Mouse (Mus musculus) intestine, postnatal 0 days (tissue): ENCODE measurements at regions not wholly inside any gene's neighbourhood (a gene's known extent, or its start where the extent isn't known, plus 50 kb on each side); places are given as distances from the start of the nearest gene placed in this dataset.
A peak's percentile ranks its signal among the peaks of the same experiment; 100 is the strongest.

Experiments
- ATAC-seq: fragments of 200-750 bp; cut with Nextera tagmentation; 2 replicates; pipeline ENCODE4 v1.8.0; 2017; ENCODE audit warnings: mild to moderate bottlenecking, moderate TSS enrichment, moderate library complexity
- H3K27ac ChIP-seq: fragments of 300-500 bp; sonication (generic); 2 replicates; pipeline ENCODE4 v1.5.1; 2014; ENCODE audit warnings: mild to moderate bottlenecking, low read depth, low read length, moderate library complexity
- H3K27me3 ChIP-seq: fragments of 300-500 bp; sonication (generic); replicated peaks from 2 replicates; pipeline ENCODE4 v1.6.1; 2014; ENCODE audit warnings: low read length, mixed read lengths; ENCODE audit not compliant: control insufficient read depth, insufficient read depth
- H3K36me3 ChIP-seq: fragments of 300-500 bp; sonication (generic); 2 replicates; pipeline ENCODE4 v1.6.1; 2014; ENCODE audit warnings: mild to moderate bottlenecking, moderate library complexity; ENCODE audit not compliant: control insufficient read depth, insufficient read depth
- H3K4me1 ChIP-seq: fragments of 300-500 bp; sonication (generic); replicated peaks from 2 replicates; pipeline ENCODE4 v1.6.1; 2014; ENCODE audit warnings: antibody characterized with exemption, low read length, mixed read lengths; ENCODE audit not compliant: control insufficient read depth, insufficient read depth
- H3K4me2 ChIP-seq: fragments of 300-500 bp; sonication (generic); replicated peaks from 2 replicates; pipeline ENCODE4 v1.6.1; 2014; ENCODE audit warnings: low read depth, mild to moderate bottlenecking, moderate library complexity
- H3K4me3 ChIP-seq: fragments of 300-500 bp; sonication (generic); 2 replicates; pipeline ENCODE4 v1.5.1; 2014; ENCODE audit warnings: low read depth, low read length
- H3K9ac ChIP-seq: fragments of 300-500 bp; sonication (generic); 2 replicates; pipeline ENCODE4 v1.6.1; 2014; ENCODE audit warnings: mild to moderate bottlenecking, low read depth, low read length
- H3K9me3 ChIP-seq: fragments of 300-500 bp; sonication (generic); 2 replicates; pipeline ENCODE4 v1.6.1; 2016; ENCODE audit warnings: mixed run types; ENCODE audit not compliant: control insufficient read depth
- CTCF ChIP-seq: sonication (generic); IDR thresholded peaks from 2 replicates; pipeline ENCODE4 v1.5.1; 2016; ENCODE audit warnings: low read depth, mild to moderate bottlenecking, control low read depth, antibody characterized with exemption, moderate library complexity
- WGBS: fragments of 180-500 bp; shearing (Covaris S2); extraction: QIAGEN DNeasy Blood & Tissue Kit; methylation state at CpG from one replicate; pipeline ENCODE4 v1.1.7; 2014; 5-methylcytosine and 5-hydroxymethylcytosine counted together

DNA sequence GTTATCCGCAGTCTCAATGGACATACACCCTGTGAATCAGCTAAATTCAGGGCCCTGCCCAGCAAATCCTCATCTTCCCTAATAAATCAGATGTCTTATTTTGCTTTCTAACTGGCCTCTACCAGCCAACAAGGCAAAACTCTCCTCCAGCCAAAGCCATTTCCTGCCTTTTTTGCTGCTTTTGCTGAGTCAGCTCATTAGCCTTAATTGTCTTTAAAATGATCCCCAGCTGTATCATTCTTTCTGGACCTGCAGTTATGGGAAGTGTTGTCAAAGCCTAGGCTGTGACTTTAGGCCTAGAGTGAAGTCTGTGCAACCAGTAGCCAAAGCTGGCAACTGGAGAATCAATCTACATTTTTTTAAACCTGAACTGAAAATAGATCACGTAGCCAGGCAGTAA is 81.4 kb downstream of the Mtpn start:
- ATAC-seq = no peak
- Histone ChIP-seq H3K9me3 (no peaks in the 10 kb centered on the region), H3K36me3 (no peaks in the 10 kb centered on the region), H3K9ac (no peak overlapping the region), H3K4me3 (no peak overlapping the region), H3K4me1 (no peaks in the 10 kb centered on the region), H3K27me3 (no peaks in the 10 kb centered on the region), H3K27ac (no peak overlapping the region), H3K4me2 (no peak overlapping the region)
- 95% methylated on average over 2 of the region's 2 CpGs for WGBS
- TF ChIP-seq CTCF = no peak

DNA sequence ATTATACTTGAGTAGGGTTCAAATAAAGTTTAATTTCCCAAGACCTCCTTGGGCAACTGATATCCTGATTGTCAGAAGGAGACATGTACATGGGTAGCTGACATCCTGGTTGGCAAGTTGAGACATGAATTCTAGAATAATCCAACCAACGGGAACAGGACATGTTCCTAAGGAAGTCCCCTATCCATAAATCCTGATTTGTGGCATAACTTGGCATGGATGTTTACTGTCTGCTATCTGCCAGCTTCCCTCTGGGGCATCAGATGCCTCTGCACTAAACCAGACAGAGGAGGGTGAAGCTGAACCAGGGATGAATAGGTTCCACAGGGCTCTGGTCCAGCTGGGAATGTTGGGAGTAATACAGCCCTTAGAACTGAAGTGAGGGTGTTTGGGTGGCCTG is 94.7 kb downstream of the Mtpn start:
- H3K36me3 ChIP-seq = no peaks in the 10 kb centered on the region
- no peak overlapping the region for H3K9ac ChIP-seq
- H3K27ac ChIP-seq = no peak overlapping the region
- no peak overlapping the region for H3K4me2 ChIP-seq
- 92% methylated on average over 1 of the region's 1 CpGs for WGBS
- ATAC-seq = no peak
- no peaks in the 10 kb centered on the region for H3K9me3 ChIP-seq
- TF ChIP-seq CTCF = no peak
- no peaks in the 10 kb centered on the region for H3K4me1 ChIP-seq
- H3K4me3 ChIP-seq = no peak overlapping the region
- H3K27me3 ChIP-seq = no peaks in the 10 kb centered on the region

DNA sequence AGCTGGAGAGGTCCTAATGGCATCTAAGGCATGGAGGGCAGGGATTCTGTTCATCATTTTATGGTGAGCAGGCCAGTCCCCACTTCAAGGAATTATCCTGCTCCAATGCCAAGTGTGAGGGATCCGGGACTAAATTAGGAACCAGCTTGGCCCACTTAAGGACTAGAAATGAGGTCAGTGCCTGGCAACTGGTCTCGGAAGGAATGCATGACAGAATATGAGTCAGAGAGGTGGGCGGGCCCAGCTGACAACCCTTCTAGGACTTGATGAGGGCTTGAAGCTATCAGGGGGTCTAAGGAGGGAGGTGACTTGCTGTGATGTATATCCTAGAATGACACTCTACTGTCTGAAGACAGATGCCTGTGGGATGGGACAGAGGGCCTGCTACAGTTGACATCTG is 100.4 kb upstream of the Fam180a start:
- H3K9ac ChIP-seq = no peak overlapping the region
- no peak for TF ChIP-seq CTCF
- no peak overlapping the region for H3K4me3 ChIP-seq
- no peak overlapping the region for H3K4me2 ChIP-seq
- WGBS = 71% methylated on average over 3 of the region's 3 CpGs
- no peaks in the 10 kb centered on the region for H3K9me3 ChIP-seq
- no peaks in the 10 kb centered on the region for H3K27me3 ChIP-seq
- no peak overlapping the region for H3K27ac ChIP-seq
- no peaks in the 10 kb centered on the region for H3K36me3 ChIP-seq
- no peaks in the 10 kb centered on the region for H3K4me1 ChIP-seq
- 0 out of 2 replicates have a peak, but pooled peaks have one; percentile 13 for ATAC-seq

DNA sequence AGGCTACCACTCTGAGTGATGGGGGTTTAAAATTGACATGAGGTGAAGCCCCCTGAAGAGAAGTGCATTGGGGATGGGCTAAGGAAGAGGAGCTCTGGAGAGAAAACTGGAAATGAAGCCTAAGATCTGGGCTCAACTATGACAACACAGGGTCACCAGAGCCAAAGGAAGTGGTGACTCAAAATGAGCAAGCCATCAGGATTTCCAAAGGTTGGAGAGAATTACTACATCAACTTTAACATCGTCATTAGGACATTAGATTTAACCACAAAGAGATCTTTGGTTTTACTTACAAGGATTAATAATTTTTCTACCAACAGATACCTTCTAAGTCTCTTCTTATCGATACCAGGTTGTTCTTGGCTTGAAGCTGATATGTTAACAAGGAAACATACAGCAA is 98.6 kb upstream of the Fam180a start:
- H3K4me2 ChIP-seq = no peak overlapping the region
- H3K4me3 ChIP-seq = no peak overlapping the region
- H3K27me3 ChIP-seq = no peaks in the 10 kb centered on the region
- no peaks in the 10 kb centered on the region for H3K36me3 ChIP-seq
- no peaks in the 10 kb centered on the region for H3K9me3 ChIP-seq
- no peak for ATAC-seq
- TF ChIP-seq CTCF = no peak
- no peaks in the 10 kb centered on the region for H3K4me1 ChIP-seq
- H3K9ac ChIP-seq = no peak overlapping the region
- 92% methylated on average over 2 of the region's 2 CpGs for WGBS
- H3K27ac ChIP-seq = no peak overlapping the region

DNA sequence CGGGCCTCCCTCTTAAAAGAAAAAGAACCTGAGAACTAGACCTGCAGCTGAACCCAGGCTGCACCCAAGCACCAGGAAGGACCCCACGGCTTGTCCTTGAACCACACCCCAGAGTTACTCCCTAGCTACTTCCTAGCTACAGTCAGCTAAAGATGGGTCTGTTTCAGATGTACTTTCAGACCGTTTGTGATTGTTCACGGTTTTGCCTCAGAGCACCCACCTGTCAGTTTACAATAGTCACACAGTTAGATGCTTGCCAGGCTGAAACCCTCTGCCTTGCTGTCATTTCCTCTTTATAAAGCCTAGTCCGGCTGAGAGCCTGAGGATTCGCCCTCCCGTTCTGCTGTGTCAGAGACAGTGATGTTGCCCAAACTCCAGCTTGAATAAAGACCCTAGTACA is 95.0 kb upstream of the Fam180a start:
- no peaks in the 10 kb centered on the region for H3K9me3 ChIP-seq
- no peak overlapping the region for H3K4me2 ChIP-seq
- no peak overlapping the region for H3K9ac ChIP-seq
- H3K27ac ChIP-seq = no peak overlapping the region
- no peaks in the 10 kb centered on the region for H3K36me3 ChIP-seq
- WGBS = 79% methylated on average over 7 of the region's 7 CpGs
- H3K27me3 ChIP-seq = no peaks in the 10 kb centered on the region
- H3K4me1 ChIP-seq = no peaks in the 10 kb centered on the region
- ATAC-seq = no peak
- H3K4me3 ChIP-seq = no peak overlapping the region
- no peak for TF ChIP-seq CTCF

DNA sequence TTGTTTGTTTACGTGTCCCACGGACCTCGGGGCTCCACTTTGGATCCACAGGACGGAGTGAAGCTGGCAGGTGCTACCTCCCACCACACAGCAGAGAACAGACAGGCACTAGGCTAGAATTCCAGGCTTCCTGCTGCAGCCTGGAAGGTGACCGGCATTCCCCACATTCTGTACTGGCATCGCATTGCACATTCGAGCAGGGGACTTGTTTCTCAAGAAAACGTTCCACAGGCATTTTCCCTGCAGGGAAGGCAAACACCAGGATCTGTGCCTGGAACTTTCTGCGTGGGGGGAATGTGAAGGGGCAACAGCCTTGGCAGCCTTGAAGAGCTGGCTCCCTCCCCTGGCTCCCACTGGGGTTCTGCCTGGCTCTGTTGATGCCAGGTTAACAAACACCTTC is 79.1 kb upstream of the Fam180a start:
- ATAC-seq = no peak
- H3K4me1 ChIP-seq = no peaks in the 10 kb centered on the region
- 40% methylated on average over 9 of the region's 9 CpGs for WGBS

DNA sequence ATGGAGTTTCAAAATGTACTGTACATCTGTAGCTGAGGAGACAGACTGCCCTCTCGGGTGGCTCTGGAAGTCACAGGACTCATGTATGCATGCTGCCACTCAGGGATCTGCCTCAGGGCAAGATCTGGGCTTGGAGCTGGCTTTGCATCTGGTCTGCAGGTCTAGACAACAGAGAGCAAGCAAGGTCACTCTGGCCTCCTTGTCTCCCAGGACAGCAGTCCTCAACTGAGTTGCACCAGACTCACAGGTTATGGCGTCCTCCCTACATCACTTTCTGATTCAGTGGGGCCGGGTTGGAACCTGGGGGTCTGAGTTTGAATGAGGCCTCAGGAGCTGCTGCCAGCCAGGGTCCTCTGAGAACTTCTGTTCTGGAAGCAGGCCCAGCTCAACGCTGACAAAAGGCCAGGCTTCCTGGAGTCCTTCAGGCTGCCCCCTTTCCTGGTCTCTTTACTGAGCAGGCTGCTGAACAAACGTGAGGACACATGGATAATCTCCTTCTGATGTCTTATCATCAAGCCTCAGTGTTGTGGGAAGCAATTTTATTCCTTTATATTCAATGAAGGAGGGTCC is 77.5 kb upstream of the Fam180a start:
- no peak for TF ChIP-seq CTCF
- Histone ChIP-seq H3K4me1 (no peaks in the 10 kb centered on the region), H3K4me2 (no peak overlapping the region), H3K27me3 (no peaks in the 10 kb centered on the region), H3K9me3 (no peaks in the 10 kb centered on the region), H3K4me3 (no peak overlapping the region), H3K36me3 (no peaks in the 10 kb centered on the region), H3K9ac (no peak overlapping the region), H3K27ac (no peak overlapping the region)
- WGBS = 70% methylated on average over 5 of the region's 5 CpGs
- no peak for ATAC-seq

More for the DNA sequence above, 79.1 kb upstream of the Fam180a start:
- H3K9me3 ChIP-seq = no peaks in the 10 kb centered on the region
- no peaks in the 10 kb centered on the region for H3K27me3 ChIP-seq
- TF ChIP-seq CTCF = no peak
- H3K4me3 ChIP-seq = no peak overlapping the region
- no peak overlapping the region for H3K4me2 ChIP-seq
- no peaks in the 10 kb centered on the region for H3K36me3 ChIP-seq
- no peak overlapping the region for H3K9ac ChIP-seq
- H3K27ac ChIP-seq = no peak overlapping the region
